Mouse (Mus musculus): Measurements from ENCODE around the gene Ccs.

- TF ChIP-seq CTCF (IDR thresholded peaks at IDR 0.05; ENCODE audit: low read depth, low read length) (no peak), EP300 (IDR thresholded peaks at IDR 0.05; ENCODE audit: insufficient read depth, low read depth, low read length) (no peak)
Measured at GRCm38 (mm10) chr19:4855470-4855820, 16.3 kb upstream of the Ccs start.

All from ES-Bruce4 (cell line).